Mouse (Mus musculus): ENCODE results near the gene Atp6v1g1. TPM values are rescaled to one million over a fixed set of nuclear protein-coding genes. Genes with fewer than 3 reads are reported as not detected.

The Atp6v1g1 gene
- polyA plus RNA-seq (2015; fragmentation: Illumina TruSeq; extraction: RNeasy Lipid Tissue Mini Kit (QIAGEN cat#74804); ENCODE audit: insufficient read depth, low read depth, low replicate concordance) = 34.0 TPM

GRCm38 (mm10) chr4:63544494-63545230 lies at the start of gene Atp6v1g1:
TSS of gene Atp6v1g1 (plus strand) at chr4:63544772.

GRCm38 (mm10) chr4:63495915-63496278 lies 48.7 kb upstream of the Atp6v1g1 start, which contains the start of gene Whrn:
TSS of gene Whrn (minus strand) at chr4:63495991.

GRCm38 (mm10) chr4:63558407-63559081 lies 14.0 kb downstream of the Atp6v1g1 start, which contains the start of gene Tmem268:
TSS of gene Tmem268 (plus strand) at chr4:63558781.

Other genes with a start within 250 kb of the Atp6v1g1 start
- 1.6 TPM for gene Orm1, start 200.2 kb upstream of the Atp6v1g1 start, polyA plus RNA-seq (2015; fragmentation: Illumina TruSeq; extraction: RNeasy Lipid Tissue Mini Kit (QIAGEN cat#74804); ENCODE audit: insufficient read depth, low read depth, low replicate concordance)
- gene Orm3, start 188.6 kb upstream of the Atp6v1g1 start, polyA plus RNA-seq (2015; fragmentation: Illumina TruSeq; extraction: RNeasy Lipid Tissue Mini Kit (QIAGEN cat#74804); ENCODE audit: insufficient read depth, low read depth, low replicate concordance) = not detected
- gene Orm2, start 182.3 kb upstream of the Atp6v1g1 start, polyA plus RNA-seq (2015; fragmentation: Illumina TruSeq; extraction: RNeasy Lipid Tissue Mini Kit (QIAGEN cat#74804); ENCODE audit: insufficient read depth, low read depth, low replicate concordance) = not detected
- 1.4 TPM for gene Akna, start 141.4 kb upstream of the Atp6v1g1 start, polyA plus RNA-seq (2015; fragmentation: Illumina TruSeq; extraction: RNeasy Lipid Tissue Mini Kit (QIAGEN cat#74804); ENCODE audit: insufficient read depth, low read depth, low replicate concordance)
- 8.1 TPM for gene Whrn, start 48.8 kb upstream of the Atp6v1g1 start, polyA plus RNA-seq (2015; fragmentation: Illumina TruSeq; extraction: RNeasy Lipid Tissue Mini Kit (QIAGEN cat#74804); ENCODE audit: insufficient read depth, low read depth, low replicate concordance)
- 3.7 TPM for gene Tmem268, start 14.0 kb downstream of the Atp6v1g1 start, polyA plus RNA-seq (2015; fragmentation: Illumina TruSeq; extraction: RNeasy Lipid Tissue Mini Kit (QIAGEN cat#74804); ENCODE audit: insufficient read depth, low read depth, low replicate concordance)
- not detected for gene Gm11213, start 60.5 kb downstream of the Atp6v1g1 start, polyA plus RNA-seq (2015; fragmentation: Illumina TruSeq; extraction: RNeasy Lipid Tissue Mini Kit (QIAGEN cat#74804); ENCODE audit: insufficient read depth, low read depth, low replicate concordance)
- not detected for gene Tex48, start 77.7 kb downstream of the Atp6v1g1 start, polyA plus RNA-seq (2015; fragmentation: Illumina TruSeq; extraction: RNeasy Lipid Tissue Mini Kit (QIAGEN cat#74804); ENCODE audit: insufficient read depth, low read depth, low replicate concordance)
- gene Gm11214, start 118.6 kb downstream of the Atp6v1g1 start, polyA plus RNA-seq (2015; fragmentation: Illumina TruSeq; extraction: RNeasy Lipid Tissue Mini Kit (QIAGEN cat#74804); ENCODE audit: insufficient read depth, low read depth, low replicate concordance) = not detected
- not detected for gene Tnfsf15, start 200.3 kb downstream of the Atp6v1g1 start, polyA plus RNA-seq (2015; fragmentation: Illumina TruSeq; extraction: RNeasy Lipid Tissue Mini Kit (QIAGEN cat#74804); ENCODE audit: insufficient read depth, low read depth, low replicate concordance)